Mouse (Mus musculus): ENCODE measurements around the gene Npas3. TPM values are rescaled to one million over a fixed set of nuclear protein-coding genes. Genes with fewer than 3 reads are reported as not detected.

The Npas3 gene
- 0.12 TPM for polyA plus RNA-seq (2014; fragmentation: Illumina TruSeq; extraction: RNeasy Lipid Tissue Mini Kit (QIAGEN cat#74804); ENCODE audit: low read depth, low replicate concordance)

DNA sequence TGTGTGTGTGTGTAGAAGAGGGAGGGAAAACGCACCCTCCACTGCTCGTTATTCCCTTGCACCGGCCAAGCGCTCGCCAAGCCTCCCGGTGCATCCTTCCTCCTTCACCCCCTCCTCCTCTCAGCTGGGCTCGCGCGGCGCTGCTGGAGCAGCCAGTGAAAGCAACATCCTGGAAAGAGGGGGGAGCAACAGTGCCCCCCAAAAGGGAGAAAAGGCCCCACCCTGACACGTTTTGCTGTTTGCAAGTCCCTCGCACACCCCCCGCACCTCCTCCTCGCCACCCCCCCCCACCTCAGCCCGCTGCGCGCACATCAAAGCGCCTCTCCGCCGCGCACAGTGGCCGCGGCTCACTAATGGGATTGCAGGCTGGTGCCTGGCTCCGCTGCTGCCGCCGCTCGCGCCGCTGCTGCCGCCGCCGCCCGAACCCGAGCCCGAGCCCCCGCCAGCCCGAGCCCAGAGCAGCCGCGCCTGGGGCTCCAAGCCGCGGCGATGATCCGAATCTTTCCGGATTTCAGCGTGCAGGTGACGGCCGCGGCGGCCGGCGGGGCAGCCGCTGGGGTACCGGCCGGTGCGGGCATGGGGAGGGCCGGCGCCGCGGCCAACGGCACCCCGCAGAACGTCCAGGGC is at the start of gene Npas3:
Npas3 (plus strand) TSS at position 577 of the 627 bp plus-strand sequence.

All from kidney, adult 10 weeks (tissue).